Mouse (Mus musculus) liver, embryonic 14.5 days (tissue): ENCODE measurements around the gene Ltv1. TPM values are rescaled to one million over a fixed set of nuclear protein-coding genes. Genes with fewer than 3 reads are reported as not detected.

Experiments
- ATAC-seq: fragments of 200-750 bp; cut with Nextera tagmentation; 2 replicates; pipeline ENCODE4 v1.8.0; 2017; ENCODE audit warnings: moderate number of reproducible peaks, mild to moderate bottlenecking, moderate library complexity; ENCODE audit not compliant: insufficient read depth
- DNase-seq, 3 experiments: peaks; one replicate each; pipeline ENCODE4 v3.0.0-alpha.2; 2012 to 2013; ENCODE audit warnings: low read depth in 3 of 3, low spot score in 3 of 3
- H3K27ac ChIP-seq: fragments of 300-500 bp; sonication (generic); 2 replicates; pipeline ENCODE4 v1.5.1; 2014; ENCODE audit warnings: moderate library complexity, mild to moderate bottlenecking, control low read depth, inconsistent platforms
- H3K27me3 ChIP-seq: fragments of 300-500 bp; sonication (generic); 2 replicates; pipeline ENCODE4 v1.6.1; 2014; ENCODE audit warnings: mild to moderate bottlenecking, low read length, moderate library complexity; ENCODE audit not compliant: control insufficient read depth, insufficient read depth
- H3K36me3 ChIP-seq: fragments of 300-500 bp; sonication (generic); replicated peaks from 2 replicates; pipeline ENCODE4 v1.6.1; 2014; ENCODE audit warnings: low read depth; ENCODE audit not compliant: control insufficient read depth, insufficient read depth
- H3K4me1 ChIP-seq, 2 experiments: fragments of 200-500 bp in 1 of 2; fragments of 300-500 bp in 1 of 2; sonication (generic) in 1 of 2; replicated peaks; 2 replicates each; pipeline ENCODE4 v1.6.1; 2012 to 2014; ENCODE audit warnings: antibody characterized with exemption in 1 of 2, inconsistent platforms in 1 of 2, low read length in 1 of 2; ENCODE audit not compliant: control insufficient read depth in 2 of 2, insufficient read depth in 2 of 2
- H3K4me2 ChIP-seq: fragments of 300-500 bp; sonication (generic); 2 replicates; pipeline ENCODE4 v1.6.1; 2014; ENCODE audit warnings: low read depth, mild to moderate bottlenecking, control low read depth, moderate library complexity
- H3K4me3 ChIP-seq, 2 experiments: fragments of 200-500 bp in 1 of 2; fragments of 300-500 bp in 1 of 2; sonication (generic) in 1 of 2; 2 replicates each; pipeline ENCODE4 v1.5.1; 2012 to 2014; ENCODE audit warnings: low read depth in 2 of 2, low read length in 2 of 2, mild to moderate bottlenecking in 2 of 2, control low read depth in 1 of 2, inconsistent platforms in 1 of 2, moderate library complexity in 1 of 2; ENCODE audit not compliant: insufficient read depth in 1 of 2
- H3K9ac ChIP-seq: fragments of 300-500 bp; sonication (generic); replicated peaks from 2 replicates; pipeline ENCODE4 v1.6.1; 2014; ENCODE audit warnings: mild to moderate bottlenecking, control low read depth, moderate library complexity
- H3K9me3 ChIP-seq: fragments of 300-500 bp; sonication (generic); 2 replicates; pipeline ENCODE4 v1.6.1; 2016; ENCODE audit warnings: low read length, mixed read lengths; ENCODE audit not compliant: control insufficient read depth
- CTCF ChIP-seq: IDR thresholded peaks from 2 replicates; pipeline ENCODE4 v1.5.1; 2016; ENCODE audit warnings: antibody characterized with exemption, low read depth, control low read depth
- EP300 ChIP-seq: IDR thresholded peaks from 2 replicates; pipeline ENCODE4 v1.6.1; 2016; ENCODE audit warnings: antibody characterized with exemption, low read depth
- WGBS: fragments of 180-500 bp; shearing (Covaris S2); extraction: QIAGEN DNeasy Blood & Tissue Kit; methylation state at CpG from one replicate; pipeline ENCODE4 v1.1.7; 2014; ENCODE audit not compliant: insufficient replicate concordance; 5-methylcytosine and 5-hydroxymethylcytosine counted together
- polyA plus RNA-seq, 2 experiments: library from polyadenylated mRNA; depleted of rRNA in 1 of 2; stranded (reverse) in 1 of 2; unstranded in 1 of 2; fragments of >200 nt; fragmentation: Nextera tagmentation in 1 of 2; extraction: Ambion mirVana in 1 of 2; gene quantifications; 2 replicates each; pipeline versions ENCODE4 v1.2.1 to v1.2.3; 2012 to 2014

The Ltv1 gene
- polyA plus RNA-seq, 2 experiments: 18.5 to 29.6 TPM

DNA sequence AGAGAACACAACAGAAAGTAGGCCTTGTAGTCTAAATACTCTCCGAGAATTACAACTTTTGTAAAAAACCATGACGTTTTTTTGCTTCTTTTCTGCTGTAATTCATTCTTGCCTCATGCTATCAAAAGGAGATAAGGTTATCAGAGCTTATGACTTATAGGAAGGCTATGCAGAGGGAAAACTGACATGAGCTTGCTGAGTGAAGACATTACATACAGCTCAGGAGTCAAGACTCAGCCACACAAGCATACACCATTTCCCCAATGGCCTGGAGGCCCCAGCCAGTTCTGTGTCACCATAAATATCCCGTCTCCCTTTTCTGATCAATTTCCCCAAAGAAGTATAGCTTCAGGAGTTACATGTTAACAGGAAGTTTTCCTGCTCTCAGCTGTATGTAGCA lies 29.2 kb upstream of the Ltv1 start:
- no peaks in the 10 kb centered on the region for H3K9me3 ChIP-seq
- H3K36me3 ChIP-seq: no peaks in the 10 kb centered on the region
- no peak overlapping the region for H3K4me2 ChIP-seq
- no peak for DNase-seq
- no peak overlapping the region for H3K27ac ChIP-seq
- WGBS: 66% methylated on average over 3 of the region's 3 CpGs
- ATAC-seq: no peak
- no peaks in the 10 kb centered on the region; a peak in 1 of 4 replicates for H3K4me1 ChIP-seq
- no peak overlapping the region for H3K4me3 ChIP-seq
- no peak overlapping the region for H3K9ac ChIP-seq
- H3K27me3 ChIP-seq: no peaks in the 10 kb centered on the region
- TF ChIP-seq EP300 (no peak), CTCF (no peak)

GRCm38 (mm10) chr10:13220061-13220460 lies 27.1 kb upstream of the Ltv1 start:
- H3K36me3 ChIP-seq: no peaks in the 10 kb centered on the region
- peaks cover 0 to 5% of the 10 kb centered on the region in 2 experiments; a peak in 2 of 4 replicates for H3K4me1 ChIP-seq
- H3K4me2 ChIP-seq: no peak overlapping the region
- DNase-seq: no peak
- H3K9ac ChIP-seq: no peak overlapping the region
- H3K4me3 ChIP-seq: no peak overlapping the region
- no peak for TF ChIP-seq EP300
- TF ChIP-seq CTCF: no peak
- H3K27me3 ChIP-seq: no peaks in the 10 kb centered on the region
- ATAC-seq: no peak
- no peak overlapping the region for H3K27ac ChIP-seq
- WGBS: 54% methylated on average over 1 of the region's 1 CpGs
- no peaks in the 10 kb centered on the region for H3K9me3 ChIP-seq

DNA sequence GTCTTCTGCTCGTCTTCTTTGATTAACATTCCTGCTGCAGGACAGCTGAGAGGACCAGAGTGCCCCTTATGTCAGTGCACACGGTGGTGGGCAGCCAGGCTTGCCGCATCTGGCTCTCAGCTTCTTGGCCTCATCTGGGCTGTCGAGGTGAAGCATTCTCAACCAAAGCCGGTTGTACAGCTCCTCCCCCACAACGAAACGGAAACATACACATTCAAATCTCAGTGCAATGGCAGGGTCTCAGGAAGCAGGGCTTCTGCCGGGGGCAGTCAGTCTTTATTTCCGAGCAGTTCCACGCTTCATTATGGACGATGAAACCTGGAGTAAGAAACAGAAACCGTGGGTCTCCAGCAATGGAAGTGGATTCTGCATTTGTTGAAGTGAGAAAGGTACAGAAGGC lies 21.0 kb upstream of the Ltv1 start:
- no peak overlapping the region for H3K9ac ChIP-seq
- no peak for TF ChIP-seq EP300
- no peak for TF ChIP-seq CTCF
- DNase-seq (no peak), ATAC-seq (no peak)
- H3K4me2 ChIP-seq: no peak overlapping the region
- H3K9me3 ChIP-seq: no peaks in the 10 kb centered on the region
- H3K27me3 ChIP-seq: no peaks in the 10 kb centered on the region
- WGBS: 64% methylated on average over 12 of the region's 12 CpGs
- peaks cover 0 to 12% of the 10 kb centered on the region in 2 experiments; a peak in 2 of 4 replicates for H3K4me1 ChIP-seq
- H3K27ac ChIP-seq: no peak overlapping the region
- H3K4me3 ChIP-seq: no peak overlapping the region
- no peaks in the 10 kb centered on the region for H3K36me3 ChIP-seq

DNA sequence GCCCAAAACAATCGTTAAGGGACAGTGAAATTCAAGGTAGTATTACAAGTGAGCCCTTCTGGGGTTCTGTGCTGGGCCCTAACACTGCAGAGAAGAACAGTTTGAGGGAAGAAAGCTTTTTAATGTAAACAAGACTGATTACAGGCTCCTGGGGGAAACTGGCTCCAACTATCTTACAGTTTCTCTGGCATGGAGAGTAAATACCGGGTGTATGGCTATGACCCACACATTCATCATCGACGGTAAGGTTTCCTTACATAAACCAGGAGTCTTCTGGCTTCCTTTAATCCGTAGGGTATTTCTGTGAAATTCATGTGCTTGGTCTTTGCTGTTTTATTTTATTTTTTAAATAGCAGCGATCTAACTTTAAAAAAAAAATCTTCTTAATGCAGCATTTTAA lies 19.9 kb upstream of the Ltv1 start:
- Histone ChIP-seq H3K4me3 (no peak overlapping the region), H3K4me1 (peaks cover 0 to 12% of the 10 kb centered on the region in 2 experiments; a peak in 2 of 4 replicates), H3K27me3 (no peaks in the 10 kb centered on the region), H3K9me3 (no peaks in the 10 kb centered on the region), H3K9ac (no peak overlapping the region), H3K4me2 (no peak overlapping the region), H3K36me3 (no peaks in the 10 kb centered on the region), H3K27ac (no peak overlapping the region)
- ATAC-seq (no peak), DNase-seq (no peak)
- TF ChIP-seq EP300: no peak
- TF ChIP-seq CTCF: no peak
- WGBS: 60% methylated on average over 6 of the region's 6 CpGs

GRCm38 (mm10) chr10:13212326-13212725 lies 19.4 kb upstream of the Ltv1 start:
- Histone ChIP-seq H3K36me3 (no peaks in the 10 kb centered on the region), H3K4me1 (peaks cover 0 to 12% of the 10 kb centered on the region in 2 experiments; a peak in 2 of 4 replicates), H3K9me3 (no peaks in the 10 kb centered on the region), H3K4me2 (no peak overlapping the region), H3K27ac (no peak overlapping the region), H3K4me3 (no peak overlapping the region), H3K9ac (no peak overlapping the region), H3K27me3 (no peaks in the 10 kb centered on the region)
- TF ChIP-seq CTCF (no peak), EP300 (no peak)
- ATAC-seq (no peak), DNase-seq (no peak)
- WGBS: 70% methylated on average over 9 of the region's 9 CpGs
